Mouse (Mus musculus) CH12.LX (cell line): ENCODE results near the gene Fpgs.

ENCODE experiments used
- CHD1 ChIP-seq: IDR thresholded peaks from 2 replicates; pipeline ENCODE4 v1.6.1; 2012; ENCODE audit warnings: low read depth, low read length, improper control_type of control experiment, inconsistent platforms
- CHD2 ChIP-seq: IDR thresholded peaks from 2 replicates; pipeline ENCODE4 v1.6.1; 2011; ENCODE audit warnings: low read length, improper control_type of control experiment
- CTCF ChIP-seq, 2 experiments: IDR thresholded peaks in 1 of 2; conservative IDR thresholded peaks in 1 of 2; 2 replicates each; pipeline ENCODE4 v1.5.1; 2011 to 2012; ENCODE audit warnings: low read depth in 2 of 2, low read length in 2 of 2, improper control_type of control experiment in 1 of 2, inconsistent platforms in 1 of 2, mild to moderate bottlenecking in 1 of 2, moderate library complexity in 1 of 2
- POLR2A ChIP-seq: IDR thresholded peaks from 2 replicates; pipeline ENCODE4 v1.6.1; 2011; ENCODE audit warnings: low read depth, mild to moderate bottlenecking, improper control_type of control experiment, low read length
- POLR2AphosphoS2 ChIP-seq: IDR thresholded peaks from 2 replicates; pipeline ENCODE4 v1.6.1; 2011; ENCODE audit warnings: low read depth, low read length, improper control_type of control experiment
- UBTF ChIP-seq: IDR thresholded peaks from 2 replicates; pipeline ENCODE4 v1.6.1; 2012; ENCODE audit warnings: low read depth, mild to moderate bottlenecking, inconsistent platforms, low read length, improper control_type of control experiment, moderate library complexity
- ZMIZ1 ChIP-seq: IDR thresholded peaks from 2 replicates; pipeline ENCODE4 v1.6.1; 2012; ENCODE audit warnings: low read depth, mild to moderate bottlenecking, inconsistent platforms, low read length, improper control_type of control experiment

DNA sequence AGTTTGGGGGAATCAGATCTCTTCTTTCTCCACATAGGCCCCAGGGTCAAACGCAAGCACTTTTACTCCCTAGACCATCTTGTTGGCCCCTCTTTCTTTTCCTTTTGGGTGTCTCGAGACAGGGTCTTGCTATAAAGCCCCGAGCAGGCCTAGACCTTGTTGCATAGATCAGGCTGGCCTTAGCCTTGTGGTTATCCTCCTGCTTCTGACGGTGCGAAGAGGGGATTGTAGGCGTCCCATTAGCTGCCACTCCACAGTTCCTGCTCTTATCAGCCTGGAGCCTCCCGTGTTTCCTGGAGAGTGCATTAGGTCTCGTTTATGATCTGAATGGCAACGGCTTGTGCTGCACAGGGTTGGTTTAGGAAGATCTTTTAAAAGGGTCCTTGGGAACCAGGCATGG is 59.9 kb downstream of the Fpgs start:
- TF ChIP-seq POLR2A (no peak), POLR2AphosphoS2 (no peak), CHD1 (no peak), ZMIZ1 (no peak), UBTF (no peak), CTCF (conservative IDR thresholded peaks at IDR 0.05 in 1 of 2, IDR thresholded peaks at IDR 0.05 in 1 of 2; ENCODE audit: low read depth in 2 of 2, low read length in 2 of 2) (no peak), CHD2 (no peak)
